Mouse (Mus musculus) forebrain, embryonic 12.5 days (tissue): ENCODE results near the gene Aldh1a3. TPM values are rescaled to one million over a fixed set of nuclear protein-coding genes. Genes with fewer than 3 reads are reported as not detected.
A peak's percentile ranks its signal among the peaks of the same experiment; 100 is the strongest.

Experiments used
- ATAC-seq: fragments of 200-750 bp; cut with Nextera tagmentation; 2 replicates; pipeline ENCODE4 v1.8.0; 2017; ENCODE audit warnings: moderate TSS enrichment; ENCODE audit not compliant: low FRiP score
- H3K27ac ChIP-seq: fragments of 300-500 bp; sonication (generic); 2 replicates; pipeline ENCODE4 v1.5.1; 2016; ENCODE audit warnings: mild to moderate bottlenecking
- H3K27me3 ChIP-seq: fragments of 300-500 bp; sonication (generic); 2 replicates; pipeline ENCODE4 v1.6.1; 2016; ENCODE audit warnings: mild to moderate bottlenecking
- H3K36me3 ChIP-seq: fragments of 300-500 bp; sonication (generic); replicated peaks from 2 replicates; pipeline ENCODE4 v1.6.1; 2016; ENCODE audit warnings: mild to moderate bottlenecking
- H3K4me1 ChIP-seq: fragments of 300-500 bp; sonication (generic); 2 replicates; pipeline ENCODE4 v1.6.1; 2016
- H3K4me2 ChIP-seq: fragments of 300-500 bp; sonication (generic); 2 replicates; pipeline ENCODE4 v1.6.1; 2016; ENCODE audit warnings: mild to moderate bottlenecking, moderate library complexity
- H3K4me3 ChIP-seq: fragments of 300-500 bp; sonication (generic); replicated peaks from 2 replicates; pipeline ENCODE4 v1.5.1; 2016; ENCODE audit warnings: mild to moderate bottlenecking
- H3K9ac ChIP-seq: fragments of 300-500 bp; sonication (generic); 2 replicates; pipeline ENCODE4 v1.6.1; 2016; ENCODE audit warnings: mild to moderate bottlenecking
- H3K9me3 ChIP-seq: fragments of 300-500 bp; sonication (generic); 2 replicates; pipeline ENCODE4 v1.6.1; 2016
- WGBS: fragments of 180-500 bp; shearing (Covaris S2); methylation state at CpG from one replicate; pipeline ENCODE4 v1.1.7; 2016; 5-methylcytosine and 5-hydroxymethylcytosine counted together
- polyA plus RNA-seq: library from polyadenylated mRNA; unstranded; fragments of >200 nt; fragmentation: Nextera tagmentation; extraction: Ambion mirVana; gene quantifications from 2 replicates; pipeline ENCODE4 v1.2.1, GENCODE M21; 2016

Gene Aldh1a3
- polyA plus RNA-seq, 1 experiment from 2014 or later, result 6.0 TPM

DNA sequence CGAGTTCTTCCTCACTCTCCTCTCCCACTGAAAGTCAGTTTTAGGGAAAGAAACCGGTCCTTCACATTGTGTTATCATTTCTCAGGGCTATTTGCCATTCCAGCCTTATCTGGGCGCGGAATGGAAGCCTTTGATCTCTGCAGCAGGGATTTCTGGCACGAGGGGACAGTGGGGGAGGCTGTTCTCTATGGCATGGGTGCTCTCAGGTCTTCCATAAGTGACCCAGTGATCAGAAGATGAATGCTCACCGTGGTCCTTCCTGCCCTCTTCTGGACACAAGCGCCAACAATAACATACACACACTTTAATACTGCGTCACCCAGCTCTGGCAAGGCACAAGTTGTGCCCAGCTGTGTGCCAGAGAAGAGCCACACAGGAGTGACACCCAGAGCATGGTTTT is 20.3 kb downstream of the Aldh1a3 start:
- no peak overlapping the region for H3K27ac ChIP-seq
- no peak overlapping the region for H3K4me2 ChIP-seq
- H3K4me1 ChIP-seq, result peaks cover 6% of the 10 kb centered on the region; the same call in 1 of the 2 replicates
- no peaks in the 10 kb centered on the region for H3K9me3 ChIP-seq
- no peak overlapping the region for H3K4me3 ChIP-seq
- no peaks in the 10 kb centered on the region for H3K27me3 ChIP-seq
- H3K36me3 ChIP-seq, result no peaks in the 10 kb centered on the region
- no peak overlapping the region for H3K9ac ChIP-seq
- WGBS, result 82% methylated on average over 8 of the region's 8 CpGs
- no peak for ATAC-seq

DNA sequence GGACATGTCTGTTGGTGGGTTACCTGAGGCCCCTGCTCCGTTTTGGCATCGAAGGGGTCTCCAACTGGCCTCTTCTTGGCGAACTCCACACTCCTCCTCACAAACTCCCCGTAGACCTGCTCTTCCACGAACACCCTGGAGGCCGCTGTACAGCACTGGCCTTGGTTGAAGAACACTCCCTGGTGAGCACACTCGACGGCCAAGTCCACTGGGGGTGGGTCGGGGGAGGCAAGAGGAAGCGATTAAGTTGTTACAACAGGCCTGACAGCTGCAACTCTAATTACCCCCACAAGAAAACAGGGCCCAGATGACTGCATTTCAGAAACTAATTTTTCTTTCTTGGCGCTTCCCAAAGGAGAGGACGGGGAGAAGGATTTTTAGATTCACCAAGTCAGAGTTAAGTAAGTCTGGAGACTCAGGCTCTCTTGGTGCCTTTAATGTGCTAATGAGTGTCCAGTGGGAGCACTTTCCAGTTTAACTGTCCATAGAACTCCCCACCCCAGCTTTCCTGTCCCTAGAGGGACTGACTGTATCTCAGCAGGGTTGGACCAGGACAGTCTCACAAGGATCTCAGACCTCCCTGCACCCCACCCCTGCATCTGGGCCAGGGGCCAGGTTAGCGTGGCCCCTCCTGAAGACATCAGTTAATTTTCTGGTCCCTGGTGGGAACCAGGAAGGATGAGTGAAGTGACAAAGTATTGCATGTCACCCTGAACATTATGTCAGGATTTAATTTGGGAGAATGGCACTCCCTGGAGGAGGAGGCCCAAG is 21.2 kb downstream of the Aldh1a3 start:
- H3K27ac ChIP-seq, result no peak overlapping the region
- peaks cover 9% of the 10 kb centered on the region for H3K4me1 ChIP-seq
- H3K4me3 ChIP-seq, result no peak overlapping the region
- no peaks in the 10 kb centered on the region for H3K27me3 ChIP-seq
- no peak overlapping the region for H3K4me2 ChIP-seq
- WGBS, result 62% methylated on average over 13 of the region's 13 CpGs
- no peaks in the 10 kb centered on the region for H3K36me3 ChIP-seq
- no peak overlapping the region for H3K9ac ChIP-seq
- ATAC-seq, result no peak
- H3K9me3 ChIP-seq, result no peaks in the 10 kb centered on the region

DNA sequence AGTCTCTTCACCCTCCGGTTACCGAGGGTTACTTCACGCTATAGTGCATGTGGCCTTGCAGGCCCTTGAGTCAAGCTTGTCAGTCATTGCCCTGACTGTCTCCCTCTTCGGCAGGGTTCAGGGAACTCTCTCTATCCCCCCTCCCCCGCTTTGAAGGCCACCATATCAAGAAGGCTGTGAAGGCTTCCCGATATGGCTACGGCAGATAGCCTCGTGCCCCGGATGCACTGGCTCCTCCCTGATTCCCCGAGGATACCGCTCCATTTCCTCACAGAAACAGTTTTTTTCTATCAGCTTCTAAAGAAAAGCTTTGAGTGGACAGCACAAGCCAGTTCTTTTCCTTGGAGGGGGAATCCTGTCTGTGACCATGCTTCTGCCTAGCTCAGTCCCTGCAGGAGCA is 21.8 kb downstream of the Aldh1a3 start:
- H3K27ac ChIP-seq, result no peak overlapping the region
- no peak overlapping the region for H3K9ac ChIP-seq
- no peak for ATAC-seq
- H3K4me2 ChIP-seq, result no peak overlapping the region
- no peak overlapping the region for H3K4me3 ChIP-seq
- no peaks in the 10 kb centered on the region for H3K27me3 ChIP-seq
- no peaks in the 10 kb centered on the region for H3K36me3 ChIP-seq
- no peaks in the 10 kb centered on the region for H3K9me3 ChIP-seq
- H3K4me1 ChIP-seq, result peaks cover 12% of the 10 kb centered on the region
- WGBS, result 73% methylated on average over 11 of the region's 11 CpGs

DNA sequence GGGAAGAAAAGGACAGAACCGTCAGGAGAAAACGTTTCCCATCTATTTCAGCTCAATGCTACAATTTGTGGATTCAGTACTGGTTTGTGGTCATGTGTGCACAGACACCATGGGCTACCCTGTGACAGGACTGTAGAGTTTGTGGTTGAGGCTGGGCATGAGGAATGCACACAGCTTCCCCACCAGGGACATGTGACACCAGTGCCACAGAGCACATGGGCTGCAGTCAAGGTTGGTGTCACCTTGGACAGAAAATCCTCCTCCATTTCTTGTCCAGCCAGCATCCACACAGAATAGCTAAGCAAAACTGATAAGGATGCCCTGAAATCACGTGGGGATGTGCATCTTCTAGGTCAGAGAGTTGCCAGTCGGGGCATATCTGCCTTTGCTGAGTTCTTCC is 22.5 kb downstream of the Aldh1a3 start:
- peaks cover 12% of the 10 kb centered on the region for H3K4me1 ChIP-seq
- 82% methylated on average over 4 of the region's 4 CpGs for WGBS
- no peak overlapping the region for H3K27ac ChIP-seq
- no peak overlapping the region for H3K4me2 ChIP-seq
- no peak for ATAC-seq
- no peaks in the 10 kb centered on the region for H3K9me3 ChIP-seq
- H3K4me3 ChIP-seq, result no peak overlapping the region
- H3K36me3 ChIP-seq, result no peaks in the 10 kb centered on the region
- no peaks in the 10 kb centered on the region for H3K27me3 ChIP-seq
- H3K9ac ChIP-seq, result no peak overlapping the region

DNA sequence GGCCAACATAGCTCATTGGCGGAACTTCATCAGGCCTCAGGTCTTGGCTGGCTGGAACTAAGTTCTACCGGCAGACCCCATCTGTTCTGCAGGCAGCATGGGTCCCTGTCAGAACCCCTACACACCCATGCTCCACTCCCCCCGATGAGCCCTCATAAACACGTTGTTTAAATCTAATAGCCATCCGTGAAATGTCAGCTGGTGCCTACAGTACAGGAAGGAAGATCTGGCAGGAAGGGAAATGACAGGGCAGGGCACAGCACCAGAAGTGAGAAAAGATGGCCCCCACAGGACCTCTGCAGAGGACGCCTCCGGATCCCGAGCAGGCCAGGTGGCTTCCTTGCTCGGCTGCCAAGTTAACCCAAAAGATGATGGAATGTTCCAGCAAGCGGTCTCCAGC is 23.2 kb downstream of the Aldh1a3 start:
- H3K4me2 ChIP-seq, result no peak overlapping the region
- H3K27ac ChIP-seq, result no peak overlapping the region
- H3K36me3 ChIP-seq, result no peaks in the 10 kb centered on the region
- peaks cover 12% of the 10 kb centered on the region for H3K4me1 ChIP-seq
- 82% methylated on average over 10 of the region's 10 CpGs for WGBS
- H3K27me3 ChIP-seq, result no peaks in the 10 kb centered on the region
- H3K4me3 ChIP-seq, result no peak overlapping the region
- ATAC-seq, result no peak
- no peaks in the 10 kb centered on the region for H3K9me3 ChIP-seq
- no peak overlapping the region for H3K9ac ChIP-seq

DNA sequence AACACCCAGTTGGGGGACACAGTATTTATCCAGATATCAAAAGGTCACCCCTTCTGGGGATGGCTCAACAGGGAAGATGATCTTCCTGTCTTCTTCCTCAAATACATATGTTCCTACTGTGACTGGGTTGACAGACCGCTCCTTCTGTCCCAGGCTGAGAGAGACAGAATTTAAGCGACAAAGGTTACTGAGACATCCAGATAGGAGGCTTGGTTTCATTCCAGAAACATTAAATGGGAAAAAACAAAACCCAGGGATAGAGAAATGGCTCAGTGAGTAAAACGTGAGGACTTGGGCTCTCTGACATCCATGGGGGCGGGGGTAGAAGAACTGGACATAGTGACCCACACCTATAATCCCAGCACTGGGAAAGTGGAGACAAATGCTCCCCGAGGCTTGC is 24.4 kb downstream of the Aldh1a3 start:
- no peaks in the 10 kb centered on the region for H3K36me3 ChIP-seq
- H3K9ac ChIP-seq, result no peak overlapping the region
- no peak overlapping the region for H3K27ac ChIP-seq
- no peak overlapping the region for H3K4me3 ChIP-seq
- WGBS, result 88% methylated on average over 5 of the region's 5 CpGs
- H3K4me1 ChIP-seq, result peaks cover 12% of the 10 kb centered on the region
- no peaks in the 10 kb centered on the region for H3K9me3 ChIP-seq
- no peak overlapping the region for H3K4me2 ChIP-seq
- H3K27me3 ChIP-seq, result no peaks in the 10 kb centered on the region
- no peak for ATAC-seq

DNA sequence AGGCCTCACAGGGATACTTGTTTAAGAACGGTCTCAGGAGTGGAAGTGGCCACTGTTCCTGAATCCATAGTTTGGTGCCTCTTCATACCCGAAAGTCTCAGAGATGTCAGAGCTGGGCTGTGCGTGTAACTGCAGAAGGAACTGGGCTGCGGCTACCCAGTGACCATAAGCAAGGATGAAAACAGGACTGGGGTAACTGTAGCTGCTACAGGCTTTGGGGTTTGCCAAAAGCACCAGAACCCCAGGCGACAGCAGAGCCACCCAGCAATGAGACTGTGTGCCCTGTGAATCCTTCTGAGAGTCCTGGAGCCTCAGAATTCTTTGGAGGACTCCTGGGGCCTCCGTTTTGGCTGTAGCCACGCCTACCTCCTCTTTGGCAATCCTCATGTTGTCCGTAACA is 25.7 kb downstream of the Aldh1a3 start:
- Histone ChIP-seq H3K9ac (no peak overlapping the region), H3K36me3 (no peaks in the 10 kb centered on the region), H3K27ac (no peak overlapping the region), H3K4me2 (no peak overlapping the region), H3K27me3 (no peaks in the 10 kb centered on the region), H3K4me1 (peaks cover 12% of the 10 kb centered on the region), H3K9me3 (no peaks in the 10 kb centered on the region), H3K4me3 (no peak overlapping the region)
- WGBS, result 43% methylated on average over 8 of the region's 8 CpGs
- ATAC-seq, result no peak

DNA sequence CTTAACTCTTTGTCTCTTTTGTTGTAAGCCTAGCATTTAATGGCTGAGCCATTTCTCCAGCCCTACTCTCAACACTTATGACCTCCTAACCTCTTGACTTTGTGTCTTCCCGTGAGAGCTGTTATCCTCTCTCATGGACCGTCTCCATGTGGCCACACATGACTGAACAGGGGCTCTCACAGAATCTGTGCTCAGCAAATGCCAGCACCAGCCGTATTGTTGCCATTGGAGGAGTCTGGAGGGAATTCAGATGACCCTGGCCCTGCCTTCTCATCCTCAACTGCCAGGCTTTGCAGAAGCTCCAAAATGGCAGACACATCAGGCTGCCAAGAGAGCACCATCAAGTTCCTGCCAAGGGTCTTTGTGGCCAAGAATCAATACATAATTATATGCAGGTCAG is 30.0 kb downstream of the Aldh1a3 start:
- H3K4me1 ChIP-seq, result peaks cover 6% of the 10 kb centered on the region
- H3K9me3 ChIP-seq, result no peaks in the 10 kb centered on the region
- H3K4me3 ChIP-seq, result no peak overlapping the region
- 61% methylated on average over 3 of the region's 3 CpGs for WGBS
- H3K4me2 ChIP-seq, result no peak overlapping the region
- ATAC-seq, result no peak
- no peaks in the 10 kb centered on the region for H3K36me3 ChIP-seq
- no peak overlapping the region for H3K9ac ChIP-seq
- no peak overlapping the region for H3K27ac ChIP-seq
- no peaks in the 10 kb centered on the region for H3K27me3 ChIP-seq

DNA sequence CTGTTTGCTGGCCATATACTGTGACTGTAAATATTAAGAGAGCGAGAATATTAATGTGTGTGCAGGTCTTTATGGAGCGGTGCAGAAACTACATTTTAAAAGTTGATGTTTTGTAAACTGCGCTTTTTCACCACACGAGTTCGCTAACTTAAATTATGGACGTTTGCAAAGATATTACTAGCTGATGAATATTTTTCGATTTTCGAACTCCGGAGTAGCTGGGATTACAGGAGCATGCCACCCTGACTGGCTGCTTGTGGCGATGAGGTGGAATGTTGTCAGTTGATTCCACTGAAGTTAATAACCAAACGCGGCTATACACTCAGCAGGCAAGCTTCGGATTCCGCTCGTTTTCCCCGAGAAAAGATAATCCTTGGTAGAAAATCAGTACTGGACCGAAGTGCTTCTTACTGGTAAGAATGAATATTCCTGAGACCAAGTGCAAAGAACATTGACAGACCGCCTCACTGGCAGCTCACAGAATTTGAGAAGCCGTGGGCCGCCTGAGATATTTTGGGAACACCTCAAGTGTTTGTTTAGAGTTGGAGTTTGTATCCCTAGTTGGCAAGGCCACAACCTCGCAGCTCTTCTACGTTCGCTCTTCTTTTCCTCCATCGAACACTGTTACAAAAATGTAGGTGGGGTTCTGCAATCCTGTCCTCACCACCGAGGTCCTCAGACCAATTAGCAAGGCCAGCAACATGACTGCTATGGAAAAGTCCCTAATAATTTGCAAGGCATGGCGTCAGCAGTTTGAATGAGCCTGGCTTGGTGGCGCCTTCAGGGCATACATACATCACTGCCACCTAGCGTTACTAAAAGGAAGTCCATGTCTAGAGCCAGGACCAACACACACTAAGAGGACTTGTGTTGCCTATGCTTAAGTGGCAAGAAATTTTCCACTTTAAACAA is 38.4 kb downstream of the Aldh1a3 start:
- H3K27me3 ChIP-seq, result peaks cover 23% of the 10 kb centered on the region
- no peak overlapping the region for H3K27ac ChIP-seq
- peak overlapping the region; percentile 61 for H3K4me3 ChIP-seq
- H3K9ac ChIP-seq, result no peak overlapping the region
- peak; percentile 87; the same call in 1 of the 2 replicates for ATAC-seq
- peak overlapping the region; percentile 99 for H3K4me2 ChIP-seq
- no peaks in the 10 kb centered on the region for H3K36me3 ChIP-seq
- H3K4me1 ChIP-seq, result peaks cover 18% of the 10 kb centered on the region; the same call in 1 of the 2 replicates
- 8% methylated on average over 28 of the region's 28 CpGs for WGBS
- no peaks in the 10 kb centered on the region for H3K9me3 ChIP-seq

DNA sequence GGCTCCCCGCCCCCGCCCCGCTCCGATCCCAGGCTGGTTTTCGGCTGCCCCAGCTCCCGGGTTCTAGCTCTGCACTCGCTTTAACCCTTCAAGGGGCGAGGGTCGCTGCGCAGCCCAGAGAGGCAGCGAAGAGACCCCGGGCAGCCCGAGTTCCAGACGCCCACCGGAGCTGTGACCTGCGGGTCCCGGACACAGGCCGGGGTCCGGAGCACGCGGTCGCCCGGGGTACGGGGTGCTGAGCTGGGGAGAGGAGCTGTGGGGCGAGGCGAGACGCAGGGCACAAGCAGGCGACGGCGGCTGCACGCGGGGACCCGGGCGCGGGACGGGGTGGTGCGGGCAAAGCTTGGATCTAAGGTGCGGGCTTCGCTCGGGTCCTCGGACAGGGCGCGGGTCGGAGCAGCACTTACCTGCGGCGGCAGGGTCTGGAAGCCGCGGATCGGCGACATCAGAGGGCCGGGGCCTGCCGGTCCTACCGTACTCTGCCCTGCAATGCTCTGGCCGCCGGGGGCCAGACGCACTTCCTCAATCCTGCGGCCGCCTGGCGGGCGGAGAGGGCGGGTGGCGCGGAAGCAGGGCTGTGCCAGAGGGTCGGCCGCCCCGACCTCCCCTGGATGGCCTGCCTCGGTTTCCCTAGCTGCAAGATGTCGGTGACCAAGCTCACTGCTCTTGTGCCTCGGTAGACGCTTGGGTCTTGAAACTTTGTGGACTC is 39.4 kb downstream of the Aldh1a3 start, which contains the start of gene Lrrk1:
TSS of gene Lrrk1 (minus strand) at position 538 of the 709 bp plus-strand sequence.
- Histone ChIP-seq H3K4me1 (peaks cover 18% of the 10 kb centered on the region; the same call in 1 of the 2 replicates), H3K4me3 (peak within 1 kb of the TSS; percentile 61), H3K9me3 (no peaks in the 10 kb centered on the region), H3K27me3 (peaks cover 23% of the 10 kb centered on the region), H3K4me2 (peak within 1 kb of the TSS; percentile 99), H3K36me3 (no peaks in the 10 kb centered on the region), H3K9ac (peak within 1 kb of the TSS; percentile 72), H3K27ac (peak within 1 kb of the TSS; percentile 36; the same call in 1 of the 2 replicates)
- ATAC-seq, result peak; percentile 78
- under 1% methylated on average over 58 of the region's 70 CpGs for WGBS

DNA sequence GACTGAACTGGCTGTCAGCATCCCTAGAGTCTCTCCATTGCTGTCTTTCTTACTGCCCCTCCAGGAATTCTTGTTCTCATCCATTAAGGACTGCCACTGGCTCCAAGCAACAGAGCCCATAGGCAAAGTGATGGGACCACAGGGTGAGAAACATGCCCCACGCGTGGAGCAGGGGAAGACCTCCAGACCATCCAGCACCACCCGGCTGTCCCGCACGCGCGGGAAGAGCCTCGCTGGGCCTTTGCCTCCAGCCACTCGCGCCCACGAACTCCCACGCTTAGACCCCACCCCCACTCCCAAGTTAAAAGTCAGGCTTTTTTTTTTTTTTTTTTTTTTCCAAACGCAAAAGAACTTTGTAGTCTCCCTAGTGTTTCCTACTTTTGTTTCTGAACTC is 39.9 kb downstream of the Aldh1a3 start:
- 0 out of 2 replicates have a peak, but pooled peaks have one; percentile 36 for ATAC-seq
- peaks cover 18% of the 10 kb centered on the region; the same call in 1 of the 2 replicates for H3K4me1 ChIP-seq
- H3K27ac ChIP-seq, result no peak overlapping the region
- H3K27me3 ChIP-seq, result peaks cover 23% of the 10 kb centered on the region
- WGBS, result 3% methylated on average over 13 of the region's 13 CpGs
- H3K36me3 ChIP-seq, result no peaks in the 10 kb centered on the region
- peak overlapping the region; percentile 72; the same call in 1 of the 2 replicates for H3K9ac ChIP-seq
- no peaks in the 10 kb centered on the region for H3K9me3 ChIP-seq
- H3K4me3 ChIP-seq, result peak overlapping the region; percentile 61
- H3K4me2 ChIP-seq, result peak overlapping the region; percentile 99

DNA sequence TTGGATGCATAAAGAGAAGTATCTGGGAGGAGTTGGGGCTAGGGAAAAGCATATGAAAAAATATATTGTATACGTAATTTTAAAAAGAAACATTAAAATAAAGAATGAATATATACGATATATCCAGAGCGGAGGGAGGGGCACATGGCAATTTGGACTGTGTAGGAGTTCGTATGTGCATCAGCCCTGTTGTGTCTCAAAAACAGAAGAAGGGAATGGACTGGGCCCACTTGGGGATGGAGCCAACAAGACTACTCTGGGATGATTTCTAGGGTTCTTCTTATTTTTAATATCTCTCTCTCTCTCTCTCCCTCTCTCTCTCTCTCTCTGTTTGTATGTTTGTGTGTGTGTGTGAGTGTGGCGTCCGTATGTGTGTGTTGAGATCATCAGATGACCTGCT is 40.9 kb downstream of the Aldh1a3 start:
- Histone ChIP-seq H3K4me3 (no peak overlapping the region), H3K27me3 (peaks cover 23% of the 10 kb centered on the region), H3K4me1 (peaks cover 18% of the 10 kb centered on the region; the same call in 1 of the 2 replicates), H3K4me2 (no peak overlapping the region), H3K9ac (no peak overlapping the region), H3K27ac (no peak overlapping the region), H3K9me3 (no peaks in the 10 kb centered on the region), H3K36me3 (no peaks in the 10 kb centered on the region)
- 91% methylated on average over 6 of the region's 6 CpGs for WGBS
- no peak for ATAC-seq
